Mouse (Mus musculus): ENCODE results near the gene Olfr107. TPM values are rescaled to one million over a fixed set of nuclear protein-coding genes. Genes with fewer than 3 reads are reported as not detected.

Gene Olfr107
- polyA plus RNA-seq (2015; fragmentation: Nextera tagmentation; extraction: Ambion mirVana), result not detected in 2 replicates

GRCm38 (mm10) chr17:37398926-37399325 is at the start of gene Olfr107:
Gene Olfr107 (plus strand): TSS chr17:37399226.
- no peaks in the 10 kb centered on the region for H3K9me3 ChIP-seq (replicated peaks)
- H3K27me3 ChIP-seq, result no peaks in the 10 kb centered on the region
- H3K36me3 ChIP-seq, result no peaks in the 10 kb centered on the region
- H3K4me1 ChIP-seq (replicated peaks), result no peaks in the 10 kb centered on the region
- no peak within 1 kb of the TSS for H3K9ac ChIP-seq
- no peak within 1 kb of the TSS for H3K4me2 ChIP-seq
- H3K27ac ChIP-seq, result no peak within 1 kb of the TSS
- ATAC-seq (replicated peaks; ENCODE audit: insufficient number of reproducible peaks, insufficient read depth, low FRiP score, low read depth), result no peak
- 60% methylated on average over 3 of the region's 3 CpGs for WGBS
- no peak within 1 kb of the TSS for H3K4me3 ChIP-seq

- Histone ChIP-seq H3K36me3 (no peaks in the 10 kb centered on the region), H3K9ac (no peak within 1 kb of the TSS), H3K27me3 (no peaks in the 10 kb centered on the region), H3K27ac (no peak within 1 kb of the TSS), H3K4me2 (no peak within 1 kb of the TSS), H3K4me3 (no peak within 1 kb of the TSS), H3K9me3 (replicated peaks) (no peaks in the 10 kb centered on the region), H3K4me1 (replicated peaks) (no peaks in the 10 kb centered on the region)
- ATAC-seq (replicated peaks; ENCODE audit: insufficient number of reproducible peaks, insufficient read depth, low FRiP score, low read depth), result no peak
Measured at GRCm38 (mm10) chr17:37359282-37359681, 39.7 kb upstream of the Olfr107 start, which contains the start of gene Olfr104-ps. Gene Olfr104-ps (plus strand): TSS chr17:37359582.

DNA sequence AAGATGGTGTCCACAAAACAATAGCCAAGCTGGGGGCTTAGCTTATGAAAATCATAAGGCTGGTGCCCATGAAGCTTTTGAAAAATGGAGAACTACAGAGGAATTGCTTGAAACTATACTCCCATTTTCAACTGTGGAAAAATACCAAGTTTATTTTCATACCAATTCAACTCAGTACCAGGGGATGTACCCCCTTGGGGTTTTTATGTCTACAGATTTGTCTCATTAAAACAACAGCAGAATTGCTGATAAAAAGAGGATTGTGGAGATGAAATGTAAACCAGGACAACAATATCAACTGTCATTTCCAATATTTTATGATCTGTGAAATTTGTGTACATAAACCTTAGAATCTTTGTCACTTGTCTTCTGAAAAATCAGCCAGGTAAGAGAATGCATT is 20.3 kb upstream of the Olfr107 start, which contains the start of gene Olfr105-ps:
Gene Olfr105-ps, plus strand, starts transcription at position 301 of the 400 bp plus-strand sequence.
- Histone ChIP-seq H3K27me3 (no peaks in the 10 kb centered on the region), H3K4me1 (replicated peaks) (no peaks in the 10 kb centered on the region), H3K36me3 (no peaks in the 10 kb centered on the region), H3K4me3 (no peak within 1 kb of the TSS), H3K9me3 (replicated peaks) (no peaks in the 10 kb centered on the region), H3K27ac (no peak within 1 kb of the TSS), H3K9ac (no peak within 1 kb of the TSS), H3K4me2 (no peak within 1 kb of the TSS)
- no peak for ATAC-seq (replicated peaks; ENCODE audit: insufficient number of reproducible peaks, insufficient read depth, low FRiP score, low read depth)

- 53% methylated on average over 1 of the region's 1 CpGs for WGBS
- no peak within 1 kb of the TSS for H3K4me3 ChIP-seq
- no peaks in the 10 kb centered on the region for H3K36me3 ChIP-seq
- no peak for ATAC-seq (replicated peaks; ENCODE audit: insufficient number of reproducible peaks, insufficient read depth, low FRiP score, low read depth)
- H3K4me1 ChIP-seq (replicated peaks), result no peaks in the 10 kb centered on the region
- H3K27me3 ChIP-seq, result no peaks in the 10 kb centered on the region
- H3K9ac ChIP-seq, result no peak within 1 kb of the TSS
- no peak within 1 kb of the TSS for H3K27ac ChIP-seq
- no peak within 1 kb of the TSS for H3K4me2 ChIP-seq
- no peaks in the 10 kb centered on the region for H3K9me3 ChIP-seq (replicated peaks)
Measured at GRCm38 (mm10) chr17:37390093-37390492, 8.9 kb upstream of the Olfr107 start, which contains the start of gene Olfr106-ps. Gene Olfr106-ps (plus strand): TSS chr17:37390393.

DNA sequence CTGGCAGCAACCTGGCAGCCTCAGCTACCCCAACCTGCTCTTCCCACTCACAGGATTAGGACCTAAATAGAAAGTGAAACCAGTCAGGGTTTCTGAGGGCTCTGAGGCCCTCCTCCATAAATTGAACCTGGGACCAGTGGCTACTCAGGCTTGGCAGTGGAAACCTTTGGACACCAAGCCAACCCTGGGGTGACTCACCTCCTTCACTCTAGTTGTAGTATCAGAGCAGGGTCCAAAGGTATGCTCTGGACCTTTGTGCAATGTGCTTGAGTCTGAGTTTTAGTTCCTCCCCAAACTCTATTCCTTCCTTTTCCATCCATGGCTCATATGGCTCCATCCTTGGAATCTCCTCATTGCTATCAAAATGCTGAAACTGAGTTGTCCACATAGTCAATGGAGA is 14.4 kb downstream of the Olfr107 start:
- H3K4me2 ChIP-seq, result no peak overlapping the region
- H3K4me1 ChIP-seq (replicated peaks), result no peaks in the 10 kb centered on the region
- no peaks in the 10 kb centered on the region for H3K27me3 ChIP-seq
- H3K9me3 ChIP-seq (replicated peaks), result no peaks in the 10 kb centered on the region; the same call in 1 of the 2 replicates
- no peak overlapping the region for H3K27ac ChIP-seq
- H3K9ac ChIP-seq, result no peak overlapping the region
- no peaks in the 10 kb centered on the region for H3K36me3 ChIP-seq
- no peak for ATAC-seq (replicated peaks; ENCODE audit: insufficient number of reproducible peaks, insufficient read depth, low FRiP score, low read depth)
- H3K4me3 ChIP-seq, result no peak overlapping the region

DNA sequence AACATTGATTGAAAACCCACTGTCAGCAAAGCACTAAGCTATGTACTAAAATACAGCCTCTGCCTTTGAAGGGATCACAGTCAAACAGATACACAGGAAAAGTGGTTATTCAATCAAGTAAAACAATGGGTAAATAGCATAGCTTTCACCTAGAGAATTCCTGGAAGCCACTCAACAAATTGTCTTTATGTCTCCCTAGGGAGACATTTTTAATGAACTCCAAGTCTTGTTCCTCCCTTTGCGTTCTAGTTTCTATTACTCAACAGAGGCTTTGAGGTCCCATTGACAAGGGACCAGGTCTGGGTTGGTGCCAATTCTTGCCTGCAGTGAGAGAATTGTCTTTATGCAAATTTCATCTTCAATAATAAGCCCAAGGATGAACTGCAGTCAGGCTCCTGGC is 46.2 kb downstream of the Olfr107 start, which contains the start of gene Olfr108:
Gene Olfr108, plus strand, starts transcription at position 301 of the 400 bp plus-strand sequence.
- no peak for ATAC-seq (replicated peaks; ENCODE audit: insufficient number of reproducible peaks, insufficient read depth, low FRiP score, low read depth)
- no peak within 1 kb of the TSS for H3K4me3 ChIP-seq
- no peaks in the 10 kb centered on the region for H3K27me3 ChIP-seq
- H3K4me1 ChIP-seq (replicated peaks), result no peaks in the 10 kb centered on the region
- no peak within 1 kb of the TSS for H3K4me2 ChIP-seq
- no peak within 1 kb of the TSS for H3K27ac ChIP-seq
- H3K9ac ChIP-seq, result no peak within 1 kb of the TSS
- H3K36me3 ChIP-seq, result no peaks in the 10 kb centered on the region
- 90% methylated on average over 1 of the region's 1 CpGs for WGBS
- no peaks in the 10 kb centered on the region for H3K9me3 ChIP-seq (replicated peaks)

Other genes starting within 250 kb of the Olfr107 start
- gene Olfr93, start 237.7 kb upstream of the Olfr107 start, polyA plus RNA-seq (2015; fragmentation: Nextera tagmentation; extraction: Ambion mirVana), result not detected in 2 replicates
- 0.35 and 2.7 TPM in 2 replicates for gene Ubd, start 205.3 kb upstream of the Olfr107 start, polyA plus RNA-seq (2015; fragmentation: Nextera tagmentation; extraction: Ambion mirVana)
- not detected in 2 replicates for gene Olfr94, start 198.2 kb upstream of the Olfr107 start, polyA plus RNA-seq (2015; fragmentation: Nextera tagmentation; extraction: Ambion mirVana)
- not detected in 2 replicates for gene Olfr95, start 186.1 kb upstream of the Olfr107 start, polyA plus RNA-seq (2015; fragmentation: Nextera tagmentation; extraction: Ambion mirVana)
- gene Olfr96, start 179.1 kb upstream of the Olfr107 start, polyA plus RNA-seq (2015; fragmentation: Nextera tagmentation; extraction: Ambion mirVana), result not detected in 2 replicates
- gene Olfr97, start 161.9 kb upstream of the Olfr107 start, polyA plus RNA-seq (2015; fragmentation: Nextera tagmentation; extraction: Ambion mirVana), result not detected in 2 replicates
- gene Olfr98, start 135.5 kb upstream of the Olfr107 start, polyA plus RNA-seq (2015; fragmentation: Nextera tagmentation; extraction: Ambion mirVana), result not detected in 2 replicates
- gene H2-M3, start 129.0 kb upstream of the Olfr107 start, polyA plus RNA-seq (2015; fragmentation: Nextera tagmentation; extraction: Ambion mirVana), result 1.5 and 2.8 TPM in 2 replicates
- gene Olfr99, start 115.8 kb upstream of the Olfr107 start, polyA plus RNA-seq (2015; fragmentation: Nextera tagmentation; extraction: Ambion mirVana), result 0.10 TPM in 1 of 2 replicates, not detected in the other
- gene Olfr101, start 94.9 kb upstream of the Olfr107 start, polyA plus RNA-seq (2015; fragmentation: Nextera tagmentation; extraction: Ambion mirVana), result not detected in 2 replicates
- not detected in 2 replicates for gene Olfr102, start 82.2 kb upstream of the Olfr107 start, polyA plus RNA-seq (2015; fragmentation: Nextera tagmentation; extraction: Ambion mirVana)
- not detected in 2 replicates for gene Olfr103, start 59.5 kb upstream of the Olfr107 start, polyA plus RNA-seq (2015; fragmentation: Nextera tagmentation; extraction: Ambion mirVana)
- gene Olfr104-ps, start 39.6 kb upstream of the Olfr107 start, polyA plus RNA-seq (2015; fragmentation: Nextera tagmentation; extraction: Ambion mirVana), result not detected in 2 replicates
- not detected in 2 replicates for gene Olfr105-ps, start 20.2 kb upstream of the Olfr107 start, polyA plus RNA-seq (2015; fragmentation: Nextera tagmentation; extraction: Ambion mirVana)
- gene Olfr106-ps, start 8.8 kb upstream of the Olfr107 start, polyA plus RNA-seq (2015; fragmentation: Nextera tagmentation; extraction: Ambion mirVana), result not detected in 2 replicates
- gene Olfr108, start 46.3 kb downstream of the Olfr107 start, polyA plus RNA-seq (2015; fragmentation: Nextera tagmentation; extraction: Ambion mirVana), result not detected in 2 replicates
- gene Olfr109, start 59.7 kb downstream of the Olfr107 start, polyA plus RNA-seq (2015; fragmentation: Nextera tagmentation; extraction: Ambion mirVana), result not detected in 2 replicates
- 0.24 TPM in 1 of 2 replicates, not detected in the other for gene H2-M2, start 84.3 kb downstream of the Olfr107 start, polyA plus RNA-seq (2015; fragmentation: Nextera tagmentation; extraction: Ambion mirVana)
- not detected in 2 replicates for gene Olfr110, start 93.2 kb downstream of the Olfr107 start, polyA plus RNA-seq (2015; fragmentation: Nextera tagmentation; extraction: Ambion mirVana)
- gene Olfr111, start 108.8 kb downstream of the Olfr107 start, polyA plus RNA-seq (2015; fragmentation: Nextera tagmentation; extraction: Ambion mirVana), result not detected in 2 replicates
- gene Olfr112, start 170.2 kb downstream of the Olfr107 start, polyA plus RNA-seq (2015; fragmentation: Nextera tagmentation; extraction: Ambion mirVana), result not detected in 2 replicates
- not detected in 2 replicates for gene Olfr113, start 178.4 kb downstream of the Olfr107 start, polyA plus RNA-seq (2015; fragmentation: Nextera tagmentation; extraction: Ambion mirVana)
- not detected in 2 replicates for gene Olfr114, start 193.5 kb downstream of the Olfr107 start, polyA plus RNA-seq (2015; fragmentation: Nextera tagmentation; extraction: Ambion mirVana)
- gene Olfr115, start 227.9 kb downstream of the Olfr107 start, polyA plus RNA-seq (2015; fragmentation: Nextera tagmentation; extraction: Ambion mirVana), result not detected in 2 replicates
- not detected in 2 replicates for gene Olfr116, start 228.0 kb downstream of the Olfr107 start, polyA plus RNA-seq (2015; fragmentation: Nextera tagmentation; extraction: Ambion mirVana)